Comparison of ENCODE assay signal across 8 mouse cellular contexts in the genomic region with DNA sequence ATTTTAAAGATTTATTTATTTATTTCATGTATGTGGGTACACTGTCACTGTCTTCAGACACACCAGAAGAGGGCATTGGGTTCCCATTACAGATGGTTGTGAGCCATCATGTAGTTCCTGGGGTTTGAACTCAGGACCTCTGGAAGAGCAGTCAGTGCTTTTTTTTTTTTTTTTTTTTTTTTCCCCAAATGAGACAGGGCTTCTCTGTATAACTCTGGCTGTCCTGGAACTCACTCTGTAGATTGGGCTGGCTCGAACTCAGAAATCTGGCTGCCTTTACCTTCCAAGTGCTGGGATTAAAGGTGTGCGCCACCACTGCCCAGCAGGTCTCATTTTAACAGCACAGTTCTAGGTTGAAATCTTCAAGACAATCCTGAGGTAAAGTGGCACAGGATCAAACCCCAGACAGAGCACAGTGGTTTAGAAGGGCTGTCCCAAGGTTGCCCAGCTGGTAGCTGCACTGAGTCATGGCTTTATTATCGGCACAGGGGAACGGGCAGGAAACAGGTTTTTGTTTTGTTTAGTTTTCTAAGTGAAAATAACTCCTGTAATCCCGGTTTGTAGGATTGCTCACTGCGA. TPM values are rescaled to one million over a fixed set of nuclear protein-coding genes. Genes with fewer than 3 reads are reported as not detected.
DNase-seq lines count a peak whose midpoint lies in the region; ATAC-seq and TF ChIP-seq lines count a peak whose summit lies in the region.

TSS of gene Banp (plus strand) at position 529 of the 579 bp plus-strand sequence.

- in situ Hi-C loops in CH12.LX (cut with MboI; ENCODE audit: low pct_ligation_motif_present, low pct_unique_long_range_greater_than_20kb, low sequenced_read_pairs): loop anchor here (10.0 kb wide), 1 partner anchor 365 kb away; no protein-coding TSS in a partner anchor

- no peak for DNase-seq in heart, adult 2 months
- DNase-seq in heart, adult 9 months (ENCODE audit: low spot score in 2 of 2): no peak
- no peak for DNase-seq in CH12.LX (ENCODE audit: extremely low read depth)
- DNase-seq in liver, embryonic 13.5 days: no peak
- no peak for DNase-seq in testis, postnatal 10 days (ENCODE audit: low spot score)
- DNase-seq in lung, postnatal 14 days: no peak

- intact Hi-C loops in heart, adult 2 months (cut with DNase I): no loop called here

- H3K27ac ChIP-seq in heart, adult 2 months: peak within 1 kb of the TSS; percentile 99
- H3K27ac ChIP-seq in CH12.LX (ENCODE audit: insufficient read depth, low read depth): peak within 1 kb of the TSS; percentile 93
- H3K27ac ChIP-seq in embryonic facial prominence, embryonic 12.5 days: peak within 1 kb of the TSS; percentile 96
- H3K27ac ChIP-seq in hindbrain, embryonic 12.5 days: peak within 1 kb of the TSS; percentile 94
- H3K27ac ChIP-seq in liver, embryonic 13.5 days: peak within 1 kb of the TSS; percentile 97

- peak within 1 kb of the TSS; percentile 81 for H3K4me3 ChIP-seq in heart, adult 2 months
- H3K4me3 ChIP-seq in CH12.LX (replicated peaks in 1 of 3; ENCODE audit: low read depth in 2 of 3, low read length in 2 of 3, poor library complexity in 1 of 3): peak within 1 kb of the TSS; percentile 63 to 99 (median 97)
- H3K4me3 ChIP-seq in embryonic facial prominence, embryonic 12.5 days: peak within 1 kb of the TSS; percentile 74
- peak within 1 kb of the TSS; percentile 97 for H3K4me3 ChIP-seq in hindbrain, embryonic 12.5 days
- peak within 1 kb of the TSS; percentile 91 for H3K4me3 ChIP-seq in liver, embryonic 13.5 days (replicated peaks)

- TF ChIP-seq POLR2A in heart, adult 2 months (IDR thresholded peaks at IDR 0.05; ENCODE audit: insufficient read depth, low read depth, low read length): no peak
- no peak for TF ChIP-seq POLR2A in CH12.LX (IDR thresholded peaks at IDR 0.05; ENCODE audit: low read depth, low read length)

- no peaks in the 10 kb centered on the region for H3K36me3 ChIP-seq in heart, adult 2 months (ENCODE audit: control insufficient read depth, insufficient read depth, low read length)
- H3K36me3 ChIP-seq in CH12.LX (replicated peaks in 1 of 2; ENCODE audit: control insufficient read depth in 1 of 2, insufficient read depth in 1 of 2, low read length in 1 of 2): peaks cover 9 to 20% of the 10 kb centered on the region in 2 experiments
- peaks cover 7% of the 10 kb centered on the region for H3K36me3 ChIP-seq in embryonic facial prominence, embryonic 12.5 days
- peaks cover 7% of the 10 kb centered on the region; the same call in 1 of the 2 replicates for H3K36me3 ChIP-seq in hindbrain, embryonic 12.5 days
- H3K36me3 ChIP-seq in liver, embryonic 13.5 days: peaks cover 21% of the 10 kb centered on the region

- no peaks in the 10 kb centered on the region for H3K9me3 ChIP-seq in CH12.LX (replicated peaks; ENCODE audit: low read length)
- no peaks in the 10 kb centered on the region for H3K9me3 ChIP-seq in embryonic facial prominence, embryonic 12.5 days
- H3K9me3 ChIP-seq in hindbrain, embryonic 12.5 days (replicated peaks): no peaks in the 10 kb centered on the region
- no peaks in the 10 kb centered on the region for H3K9me3 ChIP-seq in liver, embryonic 13.5 days (replicated peaks)

- no peak for TF ChIP-seq EP300 in heart, adult 2 months (IDR thresholded peaks at IDR 0.05; ENCODE audit: insufficient read depth, low read depth, low read length)
- TF ChIP-seq EP300 in CH12.LX (IDR thresholded peaks at IDR 0.05; ENCODE audit: low read length): no peak

- H3K4me1 ChIP-seq in heart, adult 2 months (ENCODE audit: control insufficient read depth, insufficient read depth, low read length): peaks cover 10% of the 10 kb centered on the region
- H3K4me1 ChIP-seq in CH12.LX (ENCODE audit: control insufficient read depth in 1 of 2, insufficient read depth in 2 of 2): peaks cover 14 to 39% of the 10 kb centered on the region in 2 experiments
- H3K4me1 ChIP-seq in embryonic facial prominence, embryonic 12.5 days: peaks cover 49% of the 10 kb centered on the region
- H3K4me1 ChIP-seq in hindbrain, embryonic 12.5 days: peaks cover 47% of the 10 kb centered on the region
- peaks cover 76% of the 10 kb centered on the region for H3K4me1 ChIP-seq in liver, embryonic 13.5 days (replicated peaks)

- no peaks in the 10 kb centered on the region for H3K27me3 ChIP-seq in heart, adult 2 months (ENCODE audit: control insufficient read depth, insufficient read depth, low read length)
- H3K27me3 ChIP-seq in CH12.LX (replicated peaks): peaks cover 17% of the 10 kb centered on the region
- no peaks in the 10 kb centered on the region for H3K27me3 ChIP-seq in embryonic facial prominence, embryonic 12.5 days
- 0 out of 2 replicates have a peak, but pooled peaks cover 6% of the 10 kb centered on the region for H3K27me3 ChIP-seq in hindbrain, embryonic 12.5 days
- no peaks in the 10 kb centered on the region for H3K27me3 ChIP-seq in liver, embryonic 13.5 days

- H3K9ac ChIP-seq in heart, adult 2 months (ENCODE audit: low read depth, low read length): peak within 1 kb of the TSS; percentile 95
- peak within 1 kb of the TSS; percentile 100 for H3K9ac ChIP-seq in CH12.LX (ENCODE audit: insufficient read depth, low read depth)
- peak within 1 kb of the TSS; percentile 99 for H3K9ac ChIP-seq in embryonic facial prominence, embryonic 12.5 days
- H3K9ac ChIP-seq in hindbrain, embryonic 12.5 days: peak within 1 kb of the TSS; percentile 99
- H3K9ac ChIP-seq in liver, embryonic 13.5 days: peak within 1 kb of the TSS; percentile 99

- dilution Hi-C loops in CH12.LX (cut with MboI; ENCODE audit: extremely low pct_ligation_motif_present, extremely low pct_unique_long_range_greater_than_20kb, low sequenced_read_pairs): no loop called here

- WGBS in heart, adult 2 months: 41% methylated on average over 6 of the region's 6 CpGs
- WGBS in embryonic facial prominence, embryonic 12.5 days: 62% methylated on average over 6 of the region's 6 CpGs
- WGBS in hindbrain, embryonic 12.5 days: 71% methylated on average over 6 of the region's 6 CpGs
- WGBS in liver, embryonic 13.5 days (ENCODE audit: insufficient replicate concordance): 46% methylated on average over 6 of the region's 6 CpGs

- H3K79me2 ChIP-seq in heart, adult 2 months (replicated peaks; ENCODE audit: control insufficient read depth, insufficient read depth, low read length): no peaks in the 10 kb centered on the region
- peaks cover 34% of the 10 kb centered on the region for H3K79me2 ChIP-seq in CH12.LX (replicated peaks; ENCODE audit: control insufficient read depth, extremely low read depth, insufficient read depth, poor library complexity, severe bottlenecking)

- no peak for TF ChIP-seq CTCF in heart, adult 2 months (IDR thresholded peaks at IDR 0.05)
- no peak for TF ChIP-seq CTCF in CH12.LX (conservative IDR thresholded peaks at IDR 0.05 in 1 of 2, IDR thresholded peaks at IDR 0.05 in 1 of 2; ENCODE audit: low read depth in 2 of 2, low read length in 2 of 2)

- ATAC-seq in embryonic facial prominence, embryonic 12.5 days (ENCODE audit: insufficient number of reproducible peaks, insufficient read depth, low FRiP score, low TSS enrichment): no peak
- no peak for ATAC-seq in hindbrain, embryonic 12.5 days (ENCODE audit: low FRiP score)
- no peak for ATAC-seq in liver, embryonic 13.5 days (ENCODE audit: low read depth)

- peak within 1 kb of the TSS; percentile 69 for H3K4me2 ChIP-seq in CH12.LX (ENCODE audit: insufficient read depth, low read depth, poor library complexity, severe bottlenecking)
- peak within 1 kb of the TSS; percentile 80 for H3K4me2 ChIP-seq in embryonic facial prominence, embryonic 12.5 days (replicated peaks)
- peak within 1 kb of the TSS; percentile 93 for H3K4me2 ChIP-seq in hindbrain, embryonic 12.5 days (replicated peaks)
- H3K4me2 ChIP-seq in liver, embryonic 13.5 days: peak within 1 kb of the TSS; percentile 93

- TF ChIP-seq RAD21 in CH12.LX (IDR thresholded peaks at IDR 0.05; ENCODE audit: low read depth, low read length): no peak

TF ChIP-seq in CH12.LX, 34 proteins besides CTCF, POLR2A, EP300 and RAD21:
- TF ChIP-seq CHD1 (IDR thresholded peaks at IDR 0.05; ENCODE audit: low read depth, low read length): 0 out of 2 replicates have a peak, but pooled peaks have one; percentile 61
- no peak for TF ChIP-seq SIN3A (IDR thresholded peaks at IDR 0.05; ENCODE audit: low read length)
- no peak for TF ChIP-seq MAX (IDR thresholded peaks at IDR 0.05; ENCODE audit: low read length)
- TF ChIP-seq JUND (conservative IDR thresholded peaks at IDR 0.05; ENCODE audit: low read depth, low read length): no peak
- 0 out of 2 replicates have a peak, but pooled peaks have one; percentile 17 for TF ChIP-seq NELFE (IDR thresholded peaks at IDR 0.05; ENCODE audit: low read depth, low read length)
- TF ChIP-seq TBP (conservative IDR thresholded peaks at IDR 0.05; ENCODE audit: low read depth, low read length): 0 out of 2 replicates have a peak, but pooled peaks have one; percentile 8
- TF ChIP-seq ZNF384 (IDR thresholded peaks at IDR 0.05; ENCODE audit: low read depth, low read length): peak; percentile 56

RNA-seq across cellular contexts. Expression of gene Banp, which starts in this region (rescaled TPM):
- total RNA-seq in heart, adult 2 months (2021): 10 to 100 TPM; 13.1 to 26.9 TPM
- 17.9 and 32.1 TPM in 2 replicates for polyA plus RNA-seq in heart, adult 2 months (2012; rRNA removed)
- total RNA-seq in CH12.LX (2012; rRNA removed): 29.1 and 34.2 TPM in 2 replicates
- 20.9 and 25.7 TPM in 2 replicates for total RNA-seq in CH12.LX (2014; rRNA removed)
- polyA plus RNA-seq in CH12.LX (2012; ENCODE audit: insufficient read length, low read depth): 13.2 and 14.9 TPM in 2 replicates
- 46.0 and 55.6 TPM in 2 replicates for polyA plus RNA-seq in embryonic facial prominence, embryonic 12.5 days (2016; fragmentation: Nextera tagmentation; extraction: Ambion mirVana)
- 48.3 and 57.3 TPM in 2 replicates for polyA plus RNA-seq in hindbrain, embryonic 12.5 days (2016; fragmentation: Nextera tagmentation; extraction: Ambion mirVana)
- 14.5 and 18.1 TPM in 2 replicates for polyA plus RNA-seq in liver, embryonic 13.5 days (2015; fragmentation: Nextera tagmentation; extraction: Ambion mirVana)
